Mouse (Mus musculus): ENCODE results near the gene Specc1. TPM values are rescaled to one million over a fixed set of nuclear protein-coding genes. Genes with fewer than 3 reads are reported as not detected.

The Specc1 gene
- total RNA-seq, 2 experiments from 2014 or later = 21.2 to 23.5 TPM

DNA sequence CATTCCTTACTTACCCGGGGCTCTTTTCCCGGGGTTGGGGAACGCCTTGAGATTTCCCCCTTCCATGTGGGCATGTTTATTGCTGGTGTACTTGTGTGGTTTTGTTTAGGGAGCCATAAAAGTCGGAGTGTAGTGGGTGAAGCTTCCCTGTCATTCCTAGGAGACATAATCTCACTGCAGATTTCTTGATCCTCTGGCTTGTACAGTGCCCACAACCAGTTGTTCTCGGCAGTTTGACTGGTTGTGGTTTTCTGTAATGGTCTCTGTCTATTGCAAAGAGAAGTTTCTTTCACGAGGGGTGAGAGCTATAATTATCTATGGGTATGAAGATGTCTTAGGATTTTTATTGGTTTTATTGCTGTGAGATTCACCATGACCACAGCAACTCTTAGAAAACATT lies 78.0 kb downstream of the Specc1 start:
- DNase-seq = no peak

GRCm38 (mm10) chr11:62035220-62035619 lies 78.7 kb downstream of the Specc1 start:
- DNase-seq = no peak
- intact Hi-C loops (cut with DNase I) = no loop called here

More for the DNA sequence above, 78.0 kb downstream of the Specc1 start:
- intact Hi-C loops (cut with DNase I) = no loop called here

DNA sequence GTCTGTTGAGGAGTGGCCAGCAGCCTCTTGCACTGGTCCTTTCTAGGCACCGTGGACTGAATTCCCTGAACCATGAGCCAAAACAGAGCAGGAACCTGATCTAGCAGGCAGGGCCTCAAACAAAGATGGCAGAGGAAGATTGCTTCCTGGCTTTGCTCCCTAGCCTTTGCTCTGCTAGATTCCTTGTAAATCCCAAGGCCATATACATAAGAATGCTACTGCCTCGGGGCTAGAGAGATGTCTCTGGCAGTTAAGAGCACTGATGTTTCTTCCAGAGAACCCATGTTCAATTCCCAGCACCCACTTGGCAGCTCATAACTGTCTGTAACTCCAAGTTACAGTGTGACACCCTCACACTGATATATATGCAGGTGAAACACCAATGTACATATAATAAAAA lies 83.6 kb downstream of the Specc1 start:
- intact Hi-C loops (cut with DNase I) = no loop called here
- DNase-seq = no peak

DNA sequence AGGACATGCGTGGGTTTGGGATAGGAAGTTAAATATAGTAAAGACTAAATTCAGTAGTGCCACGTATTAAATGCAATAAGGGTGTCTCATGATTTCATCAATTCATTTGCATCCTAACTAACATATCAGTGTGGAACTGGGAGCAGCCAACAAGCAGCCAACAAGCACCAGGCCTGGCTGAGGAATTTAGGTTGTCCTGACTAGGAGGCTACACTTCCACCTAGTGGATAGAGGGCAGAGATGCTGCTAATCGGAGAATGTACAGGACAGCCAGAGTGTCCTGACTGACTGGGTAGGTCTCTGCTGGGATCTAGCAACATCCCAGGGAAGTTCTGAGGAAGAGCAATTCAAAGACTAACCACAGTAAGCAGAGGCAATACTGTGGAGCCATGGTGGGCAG lies 88.1 kb downstream of the Specc1 start:
- peak in 1 of 2 experiments; percentile 29 for DNase-seq
- intact Hi-C loops (cut with DNase I) = loop anchor here (2.0 kb wide), 1 partner anchor 94 kb away; no protein-coding TSS in a partner anchor

DNA sequence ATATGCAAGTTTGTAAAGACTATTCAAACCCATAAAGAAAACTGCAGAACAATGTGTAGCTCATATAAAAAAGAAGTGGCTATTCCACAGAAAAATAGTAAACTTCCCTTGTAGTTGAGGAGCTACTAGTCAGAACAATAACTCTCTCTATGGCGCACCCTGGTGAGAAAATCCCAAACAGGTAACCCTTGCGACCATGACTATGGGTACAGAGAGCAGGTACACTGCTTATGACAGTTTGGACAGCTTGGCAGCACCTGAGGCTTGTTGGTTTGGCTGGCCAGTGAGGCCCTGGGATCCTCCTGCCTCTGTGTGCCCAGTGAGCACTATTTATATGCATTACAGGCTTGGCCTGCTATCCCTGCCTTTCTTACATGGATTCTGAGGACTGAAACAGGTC lies 89.4 kb downstream of the Specc1 start:
- no peak for DNase-seq
- intact Hi-C loops (cut with DNase I) = loop anchor here (2.0 kb wide), 1 partner anchor 95 kb away; no protein-coding TSS in a partner anchor

DNA sequence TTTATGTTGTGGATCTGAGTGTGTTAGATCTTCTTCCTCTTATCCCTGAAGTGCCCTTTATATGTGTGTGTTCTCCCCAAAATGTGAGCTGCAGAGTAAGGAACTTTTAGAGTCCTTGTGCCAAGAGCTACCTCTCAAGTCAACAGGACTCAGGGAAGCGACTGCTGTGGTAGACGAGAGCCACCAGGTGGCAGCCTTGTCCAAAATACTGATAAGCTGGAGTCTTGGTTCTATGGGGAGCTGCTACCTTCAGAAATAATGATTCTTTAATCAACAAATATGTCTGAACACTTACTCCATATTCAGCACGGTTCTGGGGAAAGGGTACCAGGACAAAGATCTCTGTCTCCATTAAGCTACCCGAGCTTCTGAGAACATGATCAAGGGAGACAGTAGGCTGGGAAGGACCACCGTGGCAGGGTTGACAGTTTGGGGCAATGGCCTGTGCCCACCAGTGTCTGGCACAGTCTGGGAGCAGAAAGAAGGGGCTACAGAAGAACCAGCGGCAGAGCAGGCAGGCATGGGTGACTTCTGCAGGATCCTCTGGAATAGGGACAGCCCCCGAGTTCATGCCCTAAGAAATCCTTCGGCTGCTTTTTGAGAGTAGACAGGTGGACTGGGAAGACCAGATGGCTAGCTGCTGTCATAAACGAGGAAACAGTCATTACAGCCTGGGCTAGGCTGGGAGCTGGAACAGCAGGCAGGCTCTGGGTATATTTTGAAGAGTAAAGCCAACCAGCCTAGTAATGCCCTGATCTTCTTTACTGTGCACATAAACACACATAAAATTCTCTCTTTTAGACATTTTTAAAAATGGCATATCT lies 91.5 kb downstream of the Specc1 start:
- intact Hi-C loops (cut with DNase I) = loop anchor here (1.0 kb wide), 2 partner anchors 79 to 232 kb away; no protein-coding TSS in a partner anchor
- DNase-seq = peak; percentile 71 to 80

- intact Hi-C loops (cut with DNase I) = no loop called here
Measured at GRCm38 (mm10) chr11:62049170-62049569, 92.6 kb downstream of the Specc1 start.

GRCm38 (mm10) chr11:62050356-62051330 lies 94.1 kb downstream of the Specc1 start:
- intact Hi-C loops (cut with DNase I) = no loop called here
- no peak for DNase-seq

More at GRCm38 (mm10) chr11:62049170-62049569, 92.6 kb downstream of the Specc1 start:
- no peak for DNase-seq

DNA sequence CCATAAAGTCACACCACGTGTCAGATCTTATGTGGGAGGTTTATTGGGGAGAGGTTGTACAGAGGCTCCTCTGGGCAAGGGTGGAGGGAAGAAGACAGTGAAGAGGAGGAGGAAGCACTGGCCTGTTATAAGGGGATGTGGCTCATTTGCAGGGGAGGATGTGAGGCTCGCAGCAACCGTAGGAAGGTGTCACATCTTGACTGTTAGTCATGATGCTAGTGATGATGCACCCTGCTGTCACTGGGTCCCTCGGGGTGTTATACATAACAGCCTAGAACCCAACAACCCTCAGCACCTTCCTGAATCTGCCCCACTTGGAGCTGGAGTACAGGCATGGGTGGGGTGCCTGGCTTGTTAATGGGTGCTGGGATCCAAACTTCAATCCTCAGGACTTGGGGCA lies 94.9 kb downstream of the Specc1 start:
- intact Hi-C loops (cut with DNase I) = no loop called here
- DNase-seq = no peak

DNA sequence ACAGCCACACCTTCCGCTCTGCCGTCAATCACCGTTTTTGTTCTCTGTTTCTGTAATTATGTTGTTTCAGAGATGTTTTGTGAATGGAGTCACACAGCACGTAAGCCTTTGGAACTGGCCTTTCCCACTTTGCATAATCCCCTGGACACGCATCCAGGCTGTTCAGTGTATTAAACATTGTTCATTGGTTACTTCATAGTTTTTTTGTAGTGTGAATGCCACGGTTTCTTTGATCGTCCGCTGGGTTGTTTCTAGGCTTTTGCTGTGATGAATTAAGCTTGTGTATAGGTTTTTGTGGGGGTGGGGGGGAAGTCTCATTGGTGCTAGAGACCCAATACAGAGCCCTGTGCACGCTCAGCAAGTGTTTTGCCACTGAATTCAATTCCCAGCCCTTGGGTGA lies 97.4 kb downstream of the Specc1 start:
- intact Hi-C loops (cut with DNase I) = no loop called here
- DNase-seq = no peak

GRCm38 (mm10) chr11:62064565-62064964 lies 108.0 kb downstream of the Specc1 start:
- intact Hi-C loops (cut with DNase I) = loop anchor here (5.0 kb wide), 1 partner anchor 43 kb away; no protein-coding TSS in a partner anchor
- no peak for DNase-seq

- intact Hi-C loops (cut with DNase I) = no loop called here
Measured at GRCm38 (mm10) chr11:62065655-62066054, 109.1 kb downstream of the Specc1 start.

DNA sequence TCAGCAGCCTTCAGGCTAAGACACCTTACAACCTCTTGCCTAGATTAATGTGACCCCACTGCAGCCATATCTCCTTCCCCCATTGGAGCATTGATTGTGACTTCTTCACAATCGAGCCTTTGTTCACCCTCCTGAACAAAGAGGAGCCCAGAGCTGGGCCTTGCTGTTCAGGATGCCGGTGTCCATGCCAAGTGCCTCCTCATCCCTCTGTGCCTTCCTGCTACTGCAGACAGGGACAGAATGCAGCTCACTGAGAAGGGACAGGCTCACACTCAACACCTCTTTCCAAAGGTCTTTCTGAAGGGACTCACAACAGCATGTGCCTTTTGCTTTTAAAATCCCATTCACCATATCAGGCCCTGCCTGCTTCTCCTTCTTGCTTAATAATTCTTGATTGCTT lies 113.0 kb downstream of the Specc1 start:
- no peak for DNase-seq
- intact Hi-C loops (cut with DNase I) = no loop called here

More at GRCm38 (mm10) chr11:62065655-62066054, 109.1 kb downstream of the Specc1 start:
- no peak for DNase-seq

GRCm38 (mm10) chr11:62070206-62070605 lies 113.6 kb downstream of the Specc1 start:
- DNase-seq = no peak
- intact Hi-C loops (cut with DNase I) = no loop called here

DNA sequence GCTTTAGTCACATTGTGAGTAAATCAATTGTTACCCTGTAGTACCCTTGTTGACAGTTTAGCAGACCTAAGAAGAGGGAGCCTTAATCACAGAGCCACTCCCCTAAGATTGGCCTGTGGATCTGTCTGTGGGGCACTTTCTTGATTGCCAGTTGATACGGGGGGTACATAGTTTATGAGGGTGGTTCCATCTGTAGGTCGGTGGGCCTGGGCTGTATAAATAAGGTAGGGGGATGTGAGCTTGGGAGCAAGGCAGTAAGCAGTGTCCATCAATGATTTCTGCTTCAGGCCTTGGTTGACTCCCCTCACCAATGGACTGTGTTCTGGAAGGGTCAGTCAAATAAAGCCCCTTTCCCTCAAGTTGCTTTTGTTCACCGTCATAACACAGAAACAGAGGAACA lies 115.8 kb downstream of the Specc1 start:
- intact Hi-C loops (cut with DNase I) = no loop called here
- DNase-seq = no peak

- intact Hi-C loops (cut with DNase I) = no loop called here
- DNase-seq = no peak
Measured at GRCm38 (mm10) chr11:62073575-62074140, 117.1 kb downstream of the Specc1 start.

- DNase-seq = no peak
- intact Hi-C loops (cut with DNase I) = no loop called here
Measured at GRCm38 (mm10) chr11:62074578-62074977, 118.0 kb downstream of the Specc1 start.

DNA sequence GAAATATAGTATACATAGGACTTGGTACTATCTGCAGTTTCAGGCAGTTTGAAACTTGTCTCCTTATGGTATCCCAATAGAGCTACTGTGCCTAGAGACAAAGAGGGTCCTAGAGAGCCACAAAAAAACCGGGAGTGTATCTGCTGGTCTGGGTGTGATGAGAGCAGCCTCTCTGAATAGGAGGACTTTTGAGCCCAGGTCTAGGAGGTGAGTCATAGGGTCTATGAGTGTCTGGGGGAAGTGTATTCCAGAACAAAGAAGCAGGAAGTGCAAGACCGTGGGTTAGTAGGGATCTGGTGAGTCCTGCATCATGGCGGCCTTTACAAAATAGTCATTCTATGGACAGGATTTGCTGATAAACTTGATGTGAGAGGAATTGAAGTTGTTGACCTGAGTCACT lies 118.5 kb downstream of the Specc1 start:
- intact Hi-C loops (cut with DNase I) = no loop called here
- no peak for DNase-seq

GRCm38 (mm10) chr11:62075551-62075950 lies 119.0 kb downstream of the Specc1 start:
- DNase-seq = no peak
- intact Hi-C loops (cut with DNase I) = no loop called here

DNA sequence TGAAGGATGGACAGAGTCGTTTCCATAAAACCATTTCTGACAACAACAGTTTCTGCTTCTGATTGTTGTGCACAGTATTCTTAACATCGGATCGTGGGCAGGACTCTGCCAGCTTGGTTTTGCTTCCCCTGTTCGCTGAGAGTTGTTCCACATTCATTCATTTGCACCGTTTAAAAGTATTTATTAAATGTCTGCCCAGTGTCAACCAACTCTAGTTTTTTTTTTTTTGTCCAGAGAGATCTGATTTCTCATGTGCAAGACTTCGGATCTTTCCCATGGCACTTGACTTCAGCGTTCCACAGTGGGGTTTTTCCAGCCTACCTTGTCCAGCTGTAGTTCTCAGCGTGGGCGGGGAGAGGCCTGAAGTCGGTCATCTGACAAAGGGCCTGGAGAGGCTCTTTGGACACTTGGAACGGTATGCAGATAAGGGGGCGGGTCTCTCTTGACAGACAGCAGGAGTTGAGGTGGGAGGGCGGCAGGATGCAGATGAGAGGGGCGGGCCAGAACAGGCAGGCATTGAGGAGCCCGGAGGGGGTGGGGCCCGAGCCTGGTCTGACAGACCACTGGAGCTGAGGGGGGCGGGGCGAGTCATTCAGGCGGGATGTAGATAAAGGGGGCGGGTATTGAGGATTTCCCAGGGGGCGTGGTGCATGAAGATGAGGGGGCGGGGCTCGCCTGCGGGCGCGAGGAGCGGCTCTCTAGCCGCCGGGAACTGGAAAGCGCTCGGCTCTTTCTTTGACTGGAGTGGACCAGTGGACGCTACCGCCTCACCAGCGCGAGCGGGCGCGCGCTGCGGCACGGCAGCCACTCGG lies 120.0 kb downstream of the Specc1 start:
- intact Hi-C loops (cut with DNase I) = no loop called here
- peak; percentile 96 to 98 for DNase-seq
